Mouse (Mus musculus) cerebellum, adult 2 months (tissue): ENCODE measurements at regions not wholly inside any gene's neighbourhood (a gene's known extent, or its start where the extent isn't known, plus 50 kb on each side); places are given as distances from the start of the nearest gene placed in this dataset.

ENCODE experiments used
- DNase-seq, 2 experiments: peaks; one replicate each; pipeline ENCODE4 v3.0.0; 2021
- H3K27ac ChIP-seq: fragments of 200-500 bp; 2 replicates; pipeline ENCODE4 v1.5.1; 2012; ENCODE audit warnings: low read length, control low read depth, inconsistent platforms; ENCODE audit not compliant: insufficient read depth
- H3K27me3 ChIP-seq: fragments of 200-500 bp; 2 replicates; pipeline ENCODE4 v1.6.1; 2012; ENCODE audit warnings: inconsistent platforms, mild to moderate bottlenecking, low read length, moderate library complexity; ENCODE audit not compliant: control insufficient read depth, insufficient read depth
- H3K4me1 ChIP-seq: fragments of 200-500 bp; 2 replicates; pipeline ENCODE4 v1.6.1; 2011; ENCODE audit warnings: low read length; ENCODE audit not compliant: control insufficient read depth, insufficient read depth
- H3K4me3 ChIP-seq: fragments of 200-500 bp; replicated peaks from 2 replicates; pipeline ENCODE3; 2011; ENCODE audit warnings: mild to moderate bottlenecking, low read depth, low read length, control low read depth; ENCODE audit not compliant: insufficient read depth
- CTCF ChIP-seq: fragments of 200-500 bp; IDR thresholded peaks from 2 replicates; pipeline ENCODE4 v1.5.1; 2011; ENCODE audit warnings: low read depth, mild to moderate bottlenecking, control low read depth, low read length, moderate library complexity, borderline replicate concordance; ENCODE audit not compliant: insufficient read depth
- POLR2A ChIP-seq: fragments of 200-500 bp; IDR thresholded peaks from 2 replicates; pipeline ENCODE4 v1.6.1; 2011; ENCODE audit warnings: low read length, control low read depth, borderline replicate concordance; ENCODE audit not compliant: insufficient read depth
- WGBS: fragments of 180-500 bp; shearing (Covaris S2); methylation state at CpG from one replicate; pipeline ENCODE4 v1.1.7; 2018; 5-methylcytosine and 5-hydroxymethylcytosine counted together

DNA sequence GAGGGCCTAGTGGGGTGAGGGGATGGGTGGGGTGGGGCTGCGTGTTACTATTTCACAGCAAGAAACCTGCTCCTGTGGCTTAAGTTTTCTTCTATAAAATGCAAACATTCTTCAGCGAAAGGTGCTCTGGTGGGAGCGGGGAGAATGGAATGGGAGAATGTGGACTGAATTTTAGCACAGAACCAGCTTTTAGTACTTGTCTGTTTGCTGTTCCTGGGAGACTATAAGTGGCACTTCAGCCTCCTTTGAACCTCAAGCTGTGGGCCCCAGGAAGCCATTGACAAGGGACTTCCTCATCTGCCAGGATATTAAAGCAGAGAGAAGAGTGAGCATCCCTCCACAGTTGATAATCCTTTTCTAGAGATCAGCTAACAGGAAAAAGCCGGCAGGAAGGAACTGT is 580.2 kb downstream of the Zfp706 start:
- DNase-seq: no peak
- H3K4me1 ChIP-seq: peaks cover 3% of the 10 kb centered on the region
- H3K4me3 ChIP-seq: no peak overlapping the region
- H3K27ac ChIP-seq: no peak overlapping the region
- TF ChIP-seq CTCF (no peak), POLR2A (no peak)
- no peaks in the 10 kb centered on the region for H3K27me3 ChIP-seq
- 81% methylated on average over 4 of the region's 4 CpGs for WGBS

DNA sequence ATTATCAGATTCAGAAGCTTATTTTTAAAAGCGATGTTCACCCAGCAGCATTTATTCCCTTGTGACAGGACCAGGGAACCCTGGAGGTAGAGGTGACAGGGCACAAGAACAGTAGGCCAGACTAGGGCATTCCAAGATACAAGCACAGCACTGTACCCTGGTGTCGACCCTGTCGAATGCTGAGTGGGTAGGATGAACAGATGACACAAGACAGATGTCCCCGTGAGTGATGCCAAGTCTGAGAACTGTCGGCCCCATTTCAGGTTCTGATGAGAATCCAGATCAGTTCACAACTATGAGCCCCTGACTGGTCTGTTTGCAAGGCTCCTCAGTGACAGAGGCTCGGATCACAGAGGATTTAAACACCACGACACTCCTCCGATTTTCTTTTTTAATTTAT is 581.7 kb downstream of the Zfp706 start:
- Histone ChIP-seq H3K4me3 (no peak overlapping the region), H3K27me3 (no peaks in the 10 kb centered on the region), H3K4me1 (peaks cover 3% of the 10 kb centered on the region), H3K27ac (no peak overlapping the region)
- TF ChIP-seq POLR2A (no peak), CTCF (no peak)
- DNase-seq: peak in 1 of 2 experiments; percentile 16
- 29% methylated on average over 8 of the region's 8 CpGs for WGBS

DNA sequence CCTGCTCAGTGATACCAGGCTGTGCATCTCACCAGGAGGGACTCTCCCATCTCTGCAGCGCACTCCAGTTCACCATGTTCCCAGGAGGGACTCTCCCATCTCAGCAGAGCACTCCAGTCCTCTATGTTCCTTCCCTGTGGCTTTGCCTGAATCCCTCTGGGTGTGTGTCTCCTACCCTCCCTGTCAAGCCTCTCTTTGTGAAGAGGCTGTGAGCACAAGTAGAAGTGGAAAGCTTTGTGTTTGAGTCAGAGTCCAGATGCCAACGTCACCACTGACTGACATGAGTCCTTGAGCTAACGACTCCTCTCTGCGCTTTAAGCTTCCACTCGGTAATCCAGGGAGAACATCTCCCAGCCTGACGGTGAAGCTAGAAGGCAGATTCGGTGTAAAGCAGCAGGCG is 583.5 kb downstream of the Zfp706 start:
- 93% methylated on average over 8 of the region's 8 CpGs for WGBS
- H3K27ac ChIP-seq: no peak overlapping the region
- no peak overlapping the region for H3K4me3 ChIP-seq
- DNase-seq: no peak
- no peaks in the 10 kb centered on the region for H3K27me3 ChIP-seq
- TF ChIP-seq POLR2A (no peak), CTCF (no peak)
- peaks cover 3% of the 10 kb centered on the region for H3K4me1 ChIP-seq

DNA sequence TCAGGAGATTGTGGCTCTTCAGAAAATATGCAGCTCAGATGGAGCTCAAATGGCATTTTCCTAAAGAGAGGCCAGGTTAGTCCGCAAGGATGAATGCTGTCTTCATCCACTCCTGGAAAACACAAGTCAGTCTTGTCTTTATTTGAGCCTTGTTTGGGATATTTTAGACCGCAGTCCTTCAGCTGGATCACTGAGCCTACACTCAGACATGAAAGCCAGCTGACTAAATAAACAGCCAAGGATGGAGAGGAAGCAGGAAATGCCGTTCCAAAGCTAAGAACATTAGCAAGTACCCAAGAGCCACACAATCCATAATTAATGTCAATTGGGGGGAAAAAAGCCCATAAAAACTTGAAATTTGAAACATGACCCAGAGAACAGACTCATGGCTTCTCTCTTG is 584.8 kb downstream of the Zfp706 start:
- Histone ChIP-seq H3K4me3 (no peak overlapping the region), H3K27ac (no peak overlapping the region), H3K27me3 (no peaks in the 10 kb centered on the region), H3K4me1 (peaks cover 3% of the 10 kb centered on the region)
- no peak for DNase-seq
- 95% methylated on average over 3 of the region's 3 CpGs for WGBS
- TF ChIP-seq CTCF (no peak), POLR2A (no peak)

DNA sequence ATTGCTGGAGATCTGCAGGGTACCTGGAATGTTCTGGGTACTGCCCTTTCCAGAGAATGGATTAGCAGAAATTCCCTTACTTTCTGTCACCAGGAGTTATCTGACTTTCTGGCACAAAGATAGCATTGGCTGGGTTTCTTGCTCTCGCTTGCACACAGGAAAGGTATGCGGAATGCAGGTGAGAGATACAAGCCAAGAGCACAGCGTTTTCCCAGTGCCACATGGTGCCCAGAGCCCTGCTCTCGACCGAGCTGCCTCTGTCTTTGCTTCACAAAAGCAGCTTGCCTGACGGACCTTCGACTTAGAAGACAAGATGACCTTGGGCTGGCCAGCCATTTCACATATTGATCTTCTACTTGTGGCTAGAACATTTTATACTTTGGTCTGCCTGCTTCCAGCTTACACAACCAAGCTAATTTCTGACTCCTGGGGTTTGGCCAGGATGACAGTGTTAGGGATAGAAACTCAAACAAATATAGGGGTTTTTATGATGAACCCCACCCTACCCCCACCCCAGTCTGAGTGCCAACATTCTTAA is 587.6 kb downstream of the Zfp706 start:
- Histone ChIP-seq H3K4me1 (no peaks in the 10 kb centered on the region), H3K27me3 (no peaks in the 10 kb centered on the region), H3K4me3 (no peak overlapping the region), H3K27ac (no peak overlapping the region)
- DNase-seq: no peak
- no peak for TF ChIP-seq CTCF
- no peak for TF ChIP-seq POLR2A
- 30% methylated on average over 7 of the region's 7 CpGs for WGBS

DNA sequence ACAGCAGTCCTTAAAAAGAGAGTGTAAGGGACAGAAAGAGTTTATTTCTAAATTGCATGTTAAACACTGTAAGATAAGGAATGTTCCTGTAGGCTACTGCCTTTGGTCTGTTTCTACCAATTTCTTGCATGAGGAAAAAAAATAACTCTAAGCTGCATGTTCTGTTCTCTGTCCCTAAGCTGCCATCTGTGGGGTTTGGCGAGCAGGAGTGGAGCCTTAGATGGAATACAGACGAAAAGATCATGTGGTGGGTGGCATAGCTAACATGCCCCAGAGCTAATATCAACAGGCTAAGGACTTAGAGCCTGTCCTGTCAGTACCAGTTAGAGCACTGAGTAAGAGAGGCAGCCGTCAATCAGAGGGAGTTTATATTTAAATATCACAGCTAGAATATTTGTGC is 590.1 kb downstream of the Zfp706 start:
- no peaks in the 10 kb centered on the region for H3K27me3 ChIP-seq
- H3K27ac ChIP-seq: no peak overlapping the region
- TF ChIP-seq CTCF: no peak
- no peak for TF ChIP-seq POLR2A
- 53% methylated on average over 3 of the region's 3 CpGs for WGBS
- H3K4me1 ChIP-seq: no peaks in the 10 kb centered on the region
- H3K4me3 ChIP-seq: no peak overlapping the region
- DNase-seq: no peak

DNA sequence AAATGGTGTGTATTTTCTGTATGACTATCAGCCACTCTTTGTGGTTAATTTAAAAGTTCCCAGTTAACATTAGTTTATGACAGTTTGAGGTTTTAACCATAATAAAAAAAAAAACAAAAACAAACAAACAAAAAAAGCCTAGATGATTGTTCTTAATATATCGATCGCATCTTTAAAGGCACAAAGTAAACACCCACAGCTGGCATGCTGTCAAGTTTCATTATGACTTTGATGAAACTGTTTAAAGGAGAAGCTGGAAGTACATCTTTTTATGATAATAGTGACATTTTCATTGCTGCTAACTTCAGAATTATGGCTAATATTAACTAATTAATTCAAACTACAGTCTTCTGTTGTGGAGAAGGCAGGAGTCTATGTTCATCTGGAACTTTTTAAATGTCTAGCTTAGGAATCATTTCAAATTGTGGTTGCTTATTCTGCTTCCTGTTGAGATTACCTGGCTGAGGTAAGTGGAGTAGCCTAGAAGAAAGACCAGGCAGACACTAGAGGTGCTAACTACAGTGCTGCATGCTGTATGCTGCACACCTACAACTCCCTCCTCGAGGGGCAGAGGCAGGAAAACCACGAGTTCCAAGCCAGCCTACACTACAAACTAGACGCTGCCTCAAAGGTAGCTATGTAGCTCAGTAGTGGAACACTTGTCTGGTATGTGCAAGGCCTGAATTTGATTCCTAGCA is 591.9 kb downstream of the Zfp706 start:
- Histone ChIP-seq H3K27ac (no peak overlapping the region), H3K4me3 (no peak overlapping the region), H3K27me3 (no peaks in the 10 kb centered on the region), H3K4me1 (no peaks in the 10 kb centered on the region)
- TF ChIP-seq POLR2A (no peak), CTCF (no peak)
- WGBS: 76% methylated on average over 5 of the region's 5 CpGs
- no peak for DNase-seq

DNA sequence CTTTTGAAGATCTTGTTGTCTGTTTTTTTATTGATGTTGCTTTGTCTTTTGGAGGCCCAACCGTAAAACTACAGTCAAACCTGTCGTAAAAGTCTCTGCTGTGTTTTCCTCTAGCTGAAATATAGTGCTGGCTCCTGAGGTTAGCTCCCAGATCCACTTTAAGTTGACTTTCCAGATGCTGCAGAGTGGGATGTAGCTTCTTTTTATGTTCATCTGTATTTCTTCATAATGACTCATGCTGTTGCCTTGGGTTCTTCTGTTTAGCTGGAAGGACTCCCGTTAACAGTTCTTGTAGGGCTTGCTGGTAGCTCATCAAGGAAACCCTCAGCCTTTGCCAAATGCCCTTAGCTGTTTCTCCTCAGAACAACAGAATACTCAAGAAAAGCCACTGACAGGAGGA is 595.6 kb downstream of the Zfp706 start:
- Histone ChIP-seq H3K4me3 (no peak overlapping the region), H3K27ac (no peak overlapping the region), H3K27me3 (no peaks in the 10 kb centered on the region), H3K4me1 (no peaks in the 10 kb centered on the region)
- no peak for TF ChIP-seq CTCF
- no peak for TF ChIP-seq POLR2A
- DNase-seq: no peak
- WGBS: 95% methylated on average over 3 of the region's 3 CpGs
